Mouse (Mus musculus) stomach, embryonic 16.5 days (tissue): ENCODE results near the gene Epha10. TPM values are rescaled to one million over a fixed set of nuclear protein-coding genes. Genes with fewer than 3 reads are reported as not detected.

Source experiments
- ATAC-seq: fragments of 200-750 bp; cut with Nextera tagmentation; 2 replicates; pipeline ENCODE4 v1.8.0; 2017; ENCODE audit warnings: moderate number of reproducible peaks, moderate TSS enrichment; ENCODE audit not compliant: insufficient read depth, low FRiP score
- H3K27ac ChIP-seq: fragments of 300-500 bp; sonication (generic); 2 replicates; pipeline ENCODE4 v1.5.1; 2014; ENCODE audit warnings: low read length
- H3K27me3 ChIP-seq: fragments of 300-500 bp; sonication (generic); 2 replicates; pipeline ENCODE4 v1.6.1; 2014; ENCODE audit warnings: low read length, control low read depth, mixed read lengths; ENCODE audit not compliant: control insufficient read depth, insufficient read depth
- H3K36me3 ChIP-seq: fragments of 300-500 bp; sonication (generic); 2 replicates; pipeline ENCODE4 v1.6.1; 2014; ENCODE audit warnings: low read length; ENCODE audit not compliant: control insufficient read depth, insufficient read depth
- H3K4me1 ChIP-seq: fragments of 300-500 bp; sonication (generic); 2 replicates; pipeline ENCODE4 v1.6.1; 2014; ENCODE audit warnings: low read length, control low read depth, mixed read lengths; ENCODE audit not compliant: control insufficient read depth, insufficient read depth
- H3K4me2 ChIP-seq: fragments of 300-500 bp; sonication (generic); 2 replicates; pipeline ENCODE4 v1.6.1; 2014; ENCODE audit warnings: low read depth, low read length, mixed read lengths
- H3K4me3 ChIP-seq: fragments of 300-500 bp; sonication (generic); replicated peaks from 2 replicates; pipeline ENCODE4 v1.5.1; 2014; ENCODE audit warnings: mild to moderate bottlenecking, low read length
- H3K9ac ChIP-seq: fragments of 300-500 bp; sonication (generic); 2 replicates; pipeline ENCODE4 v1.6.1; 2014; ENCODE audit warnings: low read length
- H3K9me3 ChIP-seq: fragments of 300-500 bp; sonication (generic); replicated peaks from 2 replicates; pipeline ENCODE4 v1.6.1; 2016; ENCODE audit warnings: low read length, control low read depth; ENCODE audit not compliant: control insufficient read depth
- whole genome bisulfite sequencing: fragments of 180-500 bp; shearing (Covaris S2); extraction: QIAGEN DNeasy Blood & Tissue Kit; methylation state at CpG from one replicate; pipeline ENCODE4 v1.1.7; 2014; 5-methylcytosine and 5-hydroxymethylcytosine counted together
- polyA plus RNA-seq: library from polyadenylated mRNA; unstranded; fragments of >200 nt; fragmentation: Nextera tagmentation; extraction: Ambion mirVana; gene quantifications from 2 replicates; pipeline ENCODE4 v1.2.1, GENCODE M21; 2015

Gene Epha10
- polyA plus RNA-seq, 1 experiment from 2014 or later = 0.14 TPM

GRCm38 (mm10) chr4:124888702-124889101 is 8.0 kb downstream of the Epha10 start:
- Histone ChIP-seq H3K4me2 (no peak overlapping the region), H3K9ac (no peak overlapping the region), H3K27me3 (peaks cover 33% of the 10 kb centered on the region), H3K4me3 (no peak overlapping the region), H3K36me3 (no peaks in the 10 kb centered on the region), H3K4me1 (no peaks in the 10 kb centered on the region), H3K9me3 (no peaks in the 10 kb centered on the region), H3K27ac (no peak overlapping the region)
- no peak for ATAC-seq
- 70% methylated on average over 7 of the region's 7 CpGs for WGBS

GRCm38 (mm10) chr4:124889935-124890334 is 9.2 kb downstream of the Epha10 start:
- no peak overlapping the region for H3K4me2 ChIP-seq
- no peak overlapping the region for H3K9ac ChIP-seq
- no peaks in the 10 kb centered on the region for H3K4me1 ChIP-seq
- no peaks in the 10 kb centered on the region for H3K9me3 ChIP-seq
- no peak for ATAC-seq
- H3K36me3 ChIP-seq = no peaks in the 10 kb centered on the region
- H3K4me3 ChIP-seq = no peak overlapping the region
- no peak overlapping the region for H3K27ac ChIP-seq
- peaks cover 42% of the 10 kb centered on the region for H3K27me3 ChIP-seq
- 82% methylated on average over 2 of the region's 2 CpGs for WGBS

- H3K4me2 ChIP-seq = no peak overlapping the region
- WGBS = 66% methylated on average over 5 of the region's 5 CpGs
- H3K27me3 ChIP-seq = peaks cover 42% of the 10 kb centered on the region
- H3K27ac ChIP-seq = no peak overlapping the region
- no peak overlapping the region for H3K4me3 ChIP-seq
- no peak for ATAC-seq
- no peaks in the 10 kb centered on the region for H3K36me3 ChIP-seq
- no peaks in the 10 kb centered on the region for H3K9me3 ChIP-seq
- no peak overlapping the region for H3K9ac ChIP-seq
- no peaks in the 10 kb centered on the region for H3K4me1 ChIP-seq
Measured at GRCm38 (mm10) chr4:124890831-124891230, 10.1 kb downstream of the Epha10 start.

DNA sequence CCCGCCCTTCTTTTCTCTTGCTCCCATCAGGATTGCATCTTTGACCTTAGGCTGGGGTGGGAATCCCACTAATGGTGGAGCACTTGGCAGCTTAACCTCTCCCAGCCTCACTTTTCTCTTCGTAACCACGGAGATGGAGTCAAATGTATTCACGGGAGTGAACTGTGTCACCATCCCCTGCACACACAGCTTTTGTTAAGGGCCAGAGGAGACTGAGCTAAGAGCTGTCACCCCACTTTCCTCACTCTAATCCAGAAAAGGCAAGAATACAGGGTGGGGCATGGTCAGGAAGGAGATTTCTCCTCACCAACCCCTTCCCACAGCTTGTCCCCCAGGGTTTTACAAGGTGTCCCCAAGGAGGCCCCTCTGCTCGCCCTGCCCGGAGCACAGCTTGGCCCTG is 13.1 kb downstream of the Epha10 start:
- no peak overlapping the region for H3K4me2 ChIP-seq
- H3K27me3 ChIP-seq = peaks cover 54% of the 10 kb centered on the region
- no peaks in the 10 kb centered on the region for H3K4me1 ChIP-seq
- H3K27ac ChIP-seq = no peak overlapping the region
- H3K36me3 ChIP-seq = no peaks in the 10 kb centered on the region
- no peak for ATAC-seq
- no peak overlapping the region for H3K9ac ChIP-seq
- H3K9me3 ChIP-seq = no peaks in the 10 kb centered on the region
- WGBS = 29% methylated on average over 6 of the region's 6 CpGs
- H3K4me3 ChIP-seq = no peak overlapping the region

DNA sequence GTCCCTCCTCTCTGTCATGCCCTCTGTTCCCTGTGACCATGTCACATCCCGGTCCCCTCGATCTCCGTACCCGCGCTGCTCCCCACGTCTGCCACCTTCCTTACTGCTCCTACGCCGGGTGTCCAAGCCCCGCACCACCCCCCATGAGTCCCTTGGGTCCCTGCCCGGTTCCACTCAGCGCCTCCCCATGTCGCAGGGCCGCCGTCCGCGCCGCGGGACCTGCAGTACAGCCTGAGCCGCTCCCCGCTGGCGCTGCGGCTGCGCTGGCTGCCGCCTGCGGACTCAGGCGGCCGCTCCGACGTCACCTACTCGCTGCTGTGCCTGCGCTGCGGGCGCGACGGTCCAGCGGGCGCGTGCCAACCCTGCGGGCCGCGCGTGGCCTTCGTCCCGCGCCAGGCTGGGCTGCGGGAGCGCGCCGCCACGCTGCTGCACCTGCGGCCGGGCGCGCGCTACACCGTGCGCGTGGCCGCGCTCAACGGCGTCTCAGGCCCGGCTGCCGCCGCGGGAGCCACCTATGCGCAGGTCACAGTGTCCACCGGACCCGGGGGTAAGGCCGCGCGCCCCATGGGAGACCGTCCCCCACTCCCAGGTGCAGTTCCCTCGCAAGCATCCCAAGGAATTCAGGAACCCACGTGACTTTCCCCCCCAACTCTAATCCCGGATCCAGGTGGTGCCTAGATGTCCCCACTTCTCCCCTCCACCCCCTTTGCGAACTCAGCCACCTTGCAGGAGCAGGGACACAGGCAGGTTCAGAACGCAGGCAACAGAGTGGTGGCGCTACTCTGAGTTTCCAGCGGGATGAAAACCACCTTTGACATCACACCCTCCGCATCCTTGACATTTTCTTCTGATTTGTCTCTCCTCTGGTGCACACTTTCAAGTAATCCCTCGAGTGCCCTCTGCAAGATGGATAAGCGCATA is 14.1 kb downstream of the Epha10 start:
- WGBS = 2% methylated on average over 83 of the region's 83 CpGs
- H3K27me3 ChIP-seq = peaks cover 54% of the 10 kb centered on the region

GRCm38 (mm10) chr4:124898428-124898827 is 17.7 kb downstream of the Epha10 start:
- 60% methylated on average over 10 of the region's 10 CpGs for WGBS
- Histone ChIP-seq H3K27me3 (peaks cover 36% of the 10 kb centered on the region), H3K36me3 (no peaks in the 10 kb centered on the region), H3K4me2 (no peak overlapping the region), H3K9ac (no peak overlapping the region), H3K27ac (no peak overlapping the region), H3K4me3 (no peak overlapping the region), H3K4me1 (no peaks in the 10 kb centered on the region), H3K9me3 (no peaks in the 10 kb centered on the region)
- no peak for ATAC-seq

More for the DNA sequence above, 14.1 kb downstream of the Epha10 start:
- peak overlapping the region; percentile 64 for H3K4me2 ChIP-seq
- no peaks in the 10 kb centered on the region for H3K9me3 ChIP-seq
- no peaks in the 10 kb centered on the region for H3K4me1 ChIP-seq
- no peak overlapping the region for H3K27ac ChIP-seq
- H3K9ac ChIP-seq = peak overlapping the region; percentile 39
- peak; percentile 53; the same call in 1 of the 2 replicates for ATAC-seq
- no peaks in the 10 kb centered on the region for H3K36me3 ChIP-seq
- peak overlapping the region; percentile 42 for H3K4me3 ChIP-seq

- ATAC-seq = no peak
- Histone ChIP-seq H3K27me3 (peaks cover 21% of the 10 kb centered on the region), H3K27ac (no peak overlapping the region), H3K9me3 (no peaks in the 10 kb centered on the region), H3K4me1 (no peaks in the 10 kb centered on the region), H3K9ac (no peak overlapping the region), H3K4me3 (no peak overlapping the region), H3K36me3 (no peaks in the 10 kb centered on the region), H3K4me2 (no peak overlapping the region)
- WGBS = 44% methylated on average over 5 of the region's 5 CpGs
Measured at GRCm38 (mm10) chr4:124899906-124900305, 19.2 kb downstream of the Epha10 start.

- Histone ChIP-seq H3K4me3 (no peak overlapping the region), H3K27me3 (no peaks in the 10 kb centered on the region; the same call in 1 of the 2 replicates), H3K9ac (no peak overlapping the region), H3K36me3 (no peaks in the 10 kb centered on the region), H3K4me1 (0 out of 2 replicates have a peak, but pooled peaks cover 3% of the 10 kb centered on the region), H3K27ac (no peak overlapping the region), H3K4me2 (no peak overlapping the region), H3K9me3 (no peaks in the 10 kb centered on the region)
- WGBS = 63% methylated on average over 4 of the region's 4 CpGs
- no peak for ATAC-seq
Measured at GRCm38 (mm10) chr4:124905417-124905816, 24.7 kb downstream of the Epha10 start.

DNA sequence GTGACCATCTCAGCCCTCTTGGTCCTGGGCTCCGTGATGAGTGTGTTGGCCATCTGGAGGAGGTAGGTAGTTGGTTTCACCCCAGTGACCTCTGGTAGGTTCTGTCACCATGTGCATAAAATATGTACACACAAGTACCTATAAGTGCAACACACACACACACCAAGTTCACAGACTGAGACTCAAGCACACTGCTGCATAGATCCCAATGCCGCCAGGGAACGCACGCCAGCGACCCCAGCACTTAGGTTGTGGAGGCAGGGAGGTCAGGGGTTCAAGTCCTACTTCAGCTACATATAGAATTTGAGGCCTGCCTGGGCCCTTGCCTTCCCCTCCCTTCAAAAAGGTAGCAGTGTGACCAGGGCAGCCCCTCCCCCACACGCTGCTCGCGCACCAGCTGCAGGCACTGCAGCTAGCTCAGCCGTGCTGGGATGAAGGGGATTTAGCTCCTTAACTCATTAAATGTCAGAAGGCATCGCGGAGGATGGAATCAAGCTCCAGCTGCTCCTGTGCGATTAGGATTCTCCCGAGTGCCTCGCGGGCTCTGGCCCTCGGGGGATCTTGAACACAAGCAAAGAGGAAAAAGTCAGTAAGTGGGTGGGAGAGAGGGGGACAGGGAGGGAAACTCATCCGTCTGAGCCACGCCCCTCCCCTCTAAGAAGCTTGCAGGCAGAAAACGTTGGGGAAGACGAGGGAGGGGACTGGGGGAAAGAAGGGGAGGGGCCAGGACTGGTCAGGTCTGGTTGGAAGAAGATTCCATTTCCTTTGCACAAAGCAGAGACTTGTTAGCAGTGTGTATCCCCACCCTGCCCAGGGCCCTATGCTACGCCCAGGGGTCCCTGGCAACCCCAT is 25.5 kb downstream of the Epha10 start:
- Histone ChIP-seq H3K36me3 (no peaks in the 10 kb centered on the region), H3K9ac (peak overlapping the region; percentile 26), H3K4me1 (0 out of 2 replicates have a peak, but pooled peaks cover 3% of the 10 kb centered on the region), H3K4me2 (peak overlapping the region; percentile 47), H3K27me3 (no peaks in the 10 kb centered on the region; the same call in 1 of the 2 replicates), H3K4me3 (peak overlapping the region; percentile 28), H3K9me3 (no peaks in the 10 kb centered on the region), H3K27ac (no peak overlapping the region)
- 7% methylated on average over 21 of the region's 21 CpGs for WGBS
- no peak for ATAC-seq
